Mouse (Mus musculus) C2C12 (cell line): ENCODE data around the gene Oxt.

Source experiments
- CEBPB ChIP-seq: IDR thresholded peaks from one replicate; pipeline ENCODE4 v1.6.1; 2011; ENCODE audit warnings: low read depth, mild to moderate bottlenecking, control low read depth, moderate library complexity
- CTCF ChIP-seq: IDR thresholded peaks from one replicate; pipeline ENCODE4 v1.5.1; 2011; ENCODE audit not compliant: control insufficient read depth, insufficient read depth, insufficient read length
- USF1 ChIP-seq: IDR thresholded peaks from one replicate; pipeline ENCODE4 v1.6.1; 2011; ENCODE audit warnings: low read depth, mild to moderate bottlenecking, control low read depth, moderate library complexity

DNA sequence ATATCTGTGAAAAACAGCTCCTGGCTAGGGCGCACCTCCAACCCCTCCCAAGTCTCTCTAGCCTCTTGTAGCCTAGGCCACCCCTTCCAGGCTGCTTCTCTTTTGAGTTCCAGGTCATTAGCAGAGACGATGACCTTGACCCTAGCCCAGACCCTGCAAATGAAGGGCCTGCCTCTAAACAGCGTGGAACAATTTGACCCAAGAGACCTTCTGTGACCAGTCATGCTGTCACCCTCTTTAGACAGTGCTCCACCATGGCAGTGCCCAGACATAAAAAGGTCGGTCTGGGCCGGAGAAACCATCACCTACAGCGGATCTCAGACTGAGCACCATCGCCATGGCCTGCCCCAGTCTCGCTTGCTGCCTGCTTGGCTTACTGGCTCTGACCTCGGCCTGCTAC is at the start of gene Oxt:
- TF ChIP-seq CTCF (no peak), CEBPB (no peak), USF1 (no peak)
